Mouse (Mus musculus) embryonic facial prominence, embryonic 15.5 days (tissue): ENCODE data around the gene Cbx1. TPM values are rescaled to one million over a fixed set of nuclear protein-coding genes. Genes with fewer than 3 reads are reported as not detected.

Experiments used
- ATAC-seq: fragments of 200-750 bp; cut with Nextera tagmentation; 2 replicates; pipeline ENCODE4 v1.8.0; 2017; ENCODE audit warnings: low read depth, moderate TSS enrichment; ENCODE audit not compliant: insufficient number of reproducible peaks, low FRiP score, low TSS enrichment
- H3K27ac ChIP-seq: fragments of 300-500 bp; sonication (generic); replicated peaks from 2 replicates; pipeline ENCODE4 v1.5.1; 2015; ENCODE audit warnings: mild to moderate bottlenecking, inconsistent platforms
- H3K27me3 ChIP-seq: fragments of 300-500 bp; sonication (generic); 2 replicates; pipeline ENCODE4 v1.6.1; 2015; ENCODE audit warnings: inconsistent platforms
- H3K36me3 ChIP-seq: fragments of 300-500 bp; sonication (generic); 2 replicates; pipeline ENCODE4 v1.6.1; 2015; ENCODE audit warnings: mild to moderate bottlenecking, inconsistent platforms
- H3K4me1 ChIP-seq: fragments of 300-500 bp; sonication (generic); 2 replicates; pipeline ENCODE4 v1.6.1; 2015; ENCODE audit warnings: inconsistent platforms
- H3K4me2 ChIP-seq: fragments of 300-500 bp; sonication (generic); replicated peaks from 2 replicates; pipeline ENCODE4 v1.6.1; 2015; ENCODE audit warnings: mild to moderate bottlenecking, inconsistent platforms
- H3K4me3 ChIP-seq: fragments of 300-500 bp; sonication (generic); replicated peaks from 2 replicates; pipeline ENCODE4 v1.5.1; 2015; ENCODE audit warnings: mild to moderate bottlenecking, inconsistent platforms
- H3K9ac ChIP-seq: fragments of 300-500 bp; sonication (generic); 2 replicates; pipeline ENCODE4 v1.6.1; 2015; ENCODE audit warnings: inconsistent platforms
- H3K9me3 ChIP-seq: fragments of 300-500 bp; sonication (generic); replicated peaks from 2 replicates; pipeline ENCODE4 v1.6.1; 2016; ENCODE audit warnings: inconsistent platforms
- WGBS: fragments of 180-500 bp; shearing (Covaris S2); methylation state at CpG from one replicate; pipeline ENCODE4 v1.1.7; 2015; 5-methylcytosine and 5-hydroxymethylcytosine counted together
- polyA plus RNA-seq: library from polyadenylated mRNA; unstranded; fragments of >200 nt; fragmentation: Nextera tagmentation; extraction: Ambion mirVana; gene quantifications from 2 replicates; pipeline ENCODE4 v1.2.1, GENCODE M21; 2015

The Cbx1 gene
- polyA plus RNA-seq, result 93.4 and 102 TPM in 2 replicates

- under 1% methylated on average over 80 of the region's 93 CpGs for WGBS
- peak; percentile 96 for ATAC-seq
- H3K27ac ChIP-seq, result peak within 1 kb of the TSS; percentile 95
- H3K4me1 ChIP-seq, result peaks cover 24% of the 10 kb centered on the region
- peak within 1 kb of the TSS; percentile 97 for H3K4me3 ChIP-seq
- peak within 1 kb of the TSS; percentile 74 for H3K4me2 ChIP-seq
- no peaks in the 10 kb centered on the region for H3K9me3 ChIP-seq
- H3K36me3 ChIP-seq, result no peaks in the 10 kb centered on the region
- H3K27me3 ChIP-seq, result no peaks in the 10 kb centered on the region
- H3K9ac ChIP-seq, result peak within 1 kb of the TSS; percentile 87
Observed at GRCm38 (mm10) chr11:96788871-96789795, at the start of gene Cbx1. TSS of gene Cbx1 (plus strand) at chr11:96789127.

GRCm38 (mm10) chr11:96740796-96741195 is 48.1 kb upstream of the Cbx1 start:
- no peaks in the 10 kb centered on the region for H3K36me3 ChIP-seq
- H3K27ac ChIP-seq, result no peak overlapping the region
- no peak overlapping the region for H3K4me2 ChIP-seq
- WGBS, result 77% methylated on average over 12 of the region's 12 CpGs
- H3K27me3 ChIP-seq, result peaks cover 44% of the 10 kb centered on the region
- no peak overlapping the region for H3K4me3 ChIP-seq
- H3K9me3 ChIP-seq, result no peaks in the 10 kb centered on the region
- H3K9ac ChIP-seq, result no peak overlapping the region
- peaks cover 7% of the 10 kb centered on the region; the same call in 1 of the 2 replicates for H3K4me1 ChIP-seq
- ATAC-seq, result no peak

- Histone ChIP-seq H3K4me1 (0 out of 2 replicates have a peak, but pooled peaks cover 3% of the 10 kb centered on the region), H3K9ac (no peak overlapping the region), H3K27ac (no peak overlapping the region), H3K27me3 (peaks cover 36% of the 10 kb centered on the region), H3K4me3 (no peak overlapping the region), H3K36me3 (no peaks in the 10 kb centered on the region), H3K4me2 (no peak overlapping the region), H3K9me3 (no peaks in the 10 kb centered on the region)
- 25% methylated on average over 12 of the region's 12 CpGs for WGBS
- no peak for ATAC-seq
Observed at GRCm38 (mm10) chr11:96741995-96742394, 46.9 kb upstream of the Cbx1 start.

GRCm38 (mm10) chr11:96743000-96743399 is 45.9 kb upstream of the Cbx1 start:
- no peak overlapping the region for H3K4me3 ChIP-seq
- H3K27ac ChIP-seq, result no peak overlapping the region
- no peaks in the 10 kb centered on the region for H3K36me3 ChIP-seq
- H3K9ac ChIP-seq, result no peak overlapping the region
- H3K4me1 ChIP-seq, result 0 out of 2 replicates have a peak, but pooled peaks cover 3% of the 10 kb centered on the region
- ATAC-seq, result no peak
- peaks cover 30% of the 10 kb centered on the region for H3K27me3 ChIP-seq
- 35% methylated on average over 11 of the region's 11 CpGs for WGBS
- no peak overlapping the region; the same call in 1 of the 2 replicates for H3K4me2 ChIP-seq
- H3K9me3 ChIP-seq, result no peaks in the 10 kb centered on the region

GRCm38 (mm10) chr11:96743891-96744290 is 45.0 kb upstream of the Cbx1 start:
- H3K27me3 ChIP-seq, result peaks cover 26% of the 10 kb centered on the region
- ATAC-seq, result no peak

GRCm38 (mm10) chr11:96746648-96747047 is 42.3 kb upstream of the Cbx1 start:
- Histone ChIP-seq H3K4me3 (no peak overlapping the region), H3K27me3 (peaks cover 12% of the 10 kb centered on the region), H3K9me3 (no peaks in the 10 kb centered on the region), H3K9ac (no peak overlapping the region), H3K4me1 (0 out of 2 replicates have a peak, but pooled peaks cover 3% of the 10 kb centered on the region), H3K36me3 (no peaks in the 10 kb centered on the region), H3K27ac (no peak overlapping the region), H3K4me2 (no peak overlapping the region)
- 59% methylated on average over 6 of the region's 6 CpGs for WGBS
- ATAC-seq, result no peak

More at GRCm38 (mm10) chr11:96743891-96744290, 45.0 kb upstream of the Cbx1 start:
- Histone ChIP-seq H3K4me3 (no peak overlapping the region), H3K9me3 (no peaks in the 10 kb centered on the region), H3K9ac (no peak overlapping the region), H3K4me1 (0 out of 2 replicates have a peak, but pooled peaks cover 3% of the 10 kb centered on the region), H3K4me2 (no peak overlapping the region), H3K27ac (no peak overlapping the region), H3K36me3 (no peaks in the 10 kb centered on the region)
- 81% methylated on average over 4 of the region's 4 CpGs for WGBS

GRCm38 (mm10) chr11:96747555-96747954 is 41.4 kb upstream of the Cbx1 start:
- Histone ChIP-seq H3K4me2 (no peak overlapping the region), H3K27me3 (peaks cover 4% of the 10 kb centered on the region; the same call in 1 of the 2 replicates), H3K27ac (no peak overlapping the region), H3K4me1 (0 out of 2 replicates have a peak, but pooled peaks cover 3% of the 10 kb centered on the region), H3K9me3 (no peaks in the 10 kb centered on the region), H3K36me3 (no peaks in the 10 kb centered on the region), H3K4me3 (no peak overlapping the region), H3K9ac (no peak overlapping the region)
- WGBS, result 38% methylated on average over 3 of the region's 3 CpGs
- ATAC-seq, result no peak

- Histone ChIP-seq H3K9me3 (no peaks in the 10 kb centered on the region), H3K4me1 (no peaks in the 10 kb centered on the region), H3K4me3 (no peak overlapping the region), H3K27me3 (no peaks in the 10 kb centered on the region), H3K27ac (no peak overlapping the region), H3K9ac (no peak overlapping the region), H3K4me2 (no peak overlapping the region), H3K36me3 (no peaks in the 10 kb centered on the region)
- ATAC-seq, result no peak
- 98% methylated on average over 2 of the region's 2 CpGs for WGBS
Observed at GRCm38 (mm10) chr11:96755298-96755697, 33.6 kb upstream of the Cbx1 start.

- Histone ChIP-seq H3K27ac (no peak overlapping the region), H3K36me3 (no peaks in the 10 kb centered on the region), H3K9ac (no peak overlapping the region), H3K4me3 (no peak overlapping the region), H3K27me3 (no peaks in the 10 kb centered on the region), H3K4me2 (no peak overlapping the region), H3K4me1 (no peaks in the 10 kb centered on the region), H3K9me3 (no peaks in the 10 kb centered on the region)
- WGBS, result 42% methylated on average over 4 of the region's 4 CpGs
- ATAC-seq, result no peak
Observed at GRCm38 (mm10) chr11:96757421-96757820, 31.5 kb upstream of the Cbx1 start.

- H3K9me3 ChIP-seq, result no peaks in the 10 kb centered on the region
- H3K4me1 ChIP-seq, result peaks cover 6% of the 10 kb centered on the region; the same call in 1 of the 2 replicates
- H3K36me3 ChIP-seq, result no peaks in the 10 kb centered on the region
- no peak overlapping the region for H3K4me2 ChIP-seq
- H3K27me3 ChIP-seq, result no peaks in the 10 kb centered on the region
- ATAC-seq, result no peak
- H3K4me3 ChIP-seq, result no peak overlapping the region
- no peak overlapping the region for H3K27ac ChIP-seq
- 71% methylated on average over 5 of the region's 5 CpGs for WGBS
- no peak overlapping the region for H3K9ac ChIP-seq
Observed at GRCm38 (mm10) chr11:96758402-96758801, 30.5 kb upstream of the Cbx1 start.

- H3K4me2 ChIP-seq, result no peak overlapping the region
- H3K4me3 ChIP-seq, result no peak overlapping the region
Observed at GRCm38 (mm10) chr11:96760042-96760441, 28.9 kb upstream of the Cbx1 start.

More at GRCm38 (mm10) chr11:96760042-96760441, 28.9 kb upstream of the Cbx1 start:
- H3K27ac ChIP-seq, result no peak overlapping the region
- no peak overlapping the region for H3K9ac ChIP-seq
- no peaks in the 10 kb centered on the region for H3K36me3 ChIP-seq
- H3K27me3 ChIP-seq, result no peaks in the 10 kb centered on the region
- H3K4me1 ChIP-seq, result peaks cover 20% of the 10 kb centered on the region
- H3K9me3 ChIP-seq, result no peaks in the 10 kb centered on the region
- ATAC-seq, result no peak
- 42% methylated on average over 3 of the region's 3 CpGs for WGBS
